Mouse (Mus musculus) erythroblast, embryonic 14.5 days (primary cell): ENCODE data around the gene Rrp9.

Experiments
- GATA1 ChIP-seq: IDR thresholded peaks from 2 replicates; pipeline ENCODE4 v1.6.1; 2012; ENCODE audit warnings: low read length, inconsistent platforms, mixed read lengths
- TAL1 ChIP-seq: IDR thresholded peaks from 3 replicates; pipeline ENCODE4 v1.6.1; 2012; ENCODE audit warnings: low read length, inconsistent platforms, mixed read lengths

DNA sequence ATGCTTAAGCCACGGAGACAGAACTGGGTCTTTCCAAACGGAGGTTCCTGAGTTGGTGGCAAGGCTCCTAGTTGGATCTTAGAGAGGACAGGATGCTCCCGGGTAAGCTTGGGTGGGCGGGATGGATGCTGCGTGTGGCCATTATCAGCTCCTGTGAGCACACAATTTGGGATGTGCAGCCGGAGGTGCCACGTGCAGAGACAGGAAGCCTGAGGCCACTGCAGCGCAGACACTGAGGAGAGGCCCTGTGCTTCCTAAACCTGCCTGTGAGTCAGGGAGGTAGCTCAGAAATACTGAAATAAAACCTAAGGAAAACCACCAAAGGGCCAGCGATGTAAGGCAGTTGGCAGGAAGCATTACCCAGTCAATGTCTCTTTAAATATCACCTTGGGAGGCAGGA lies 6.0 kb upstream of the Rrp9 start:
- TF ChIP-seq GATA1 (no peak), TAL1 (no peak)
